Mouse (Mus musculus): ENCODE data around the gene Proca1. TPM values are rescaled to one million over a fixed set of nuclear protein-coding genes. Genes with fewer than 3 reads are reported as not detected.
A peak's percentile ranks its signal among the peaks of the same experiment; 100 is the strongest.

Gene Proca1
- polyA plus RNA-seq, 1 experiment from 2014 or later = 1.0 TPM

- 60% methylated on average over 23 of the region's 23 CpGs for WGBS
- peak overlapping the region; percentile 48 for H3K4me2 ChIP-seq
- 0 out of 2 replicates have a peak overlapping the region, but pooled peaks have one; percentile 44 for H3K9ac ChIP-seq (ENCODE audit: low read length)
- H3K4me1 ChIP-seq (ENCODE audit: control insufficient read depth, insufficient read depth, low read length) = peaks cover 5% of the 10 kb centered on the region; the same call in 1 of the 2 replicates
- H3K36me3 ChIP-seq (ENCODE audit: control insufficient read depth, insufficient read depth, low read length) = peaks cover 9% of the 10 kb centered on the region
- no peaks in the 10 kb centered on the region for H3K27me3 ChIP-seq (ENCODE audit: control insufficient read depth, insufficient read depth, low read length)
- H3K4me3 ChIP-seq (ENCODE audit: low read depth, low read length) = peak overlapping the region; percentile 32
- ATAC-seq (ENCODE audit: low FRiP score) = no peak
- no peaks in the 10 kb centered on the region for H3K9me3 ChIP-seq (ENCODE audit: control insufficient read depth, low read length)
- DNase-seq (ENCODE audit: low spot score, missing footprints) = no peak
- no peak overlapping the region for H3K27ac ChIP-seq (ENCODE audit: low read depth, low read length)
These were observed 2.1 kb downstream of the Proca1 start for GRCm38 (mm10) chr11:78195101-78195863.

GRCm38 (mm10) chr11:78202372-78202771 is 9.2 kb downstream of the Proca1 start:
- ATAC-seq (ENCODE audit: low FRiP score) = no peak
- 97% methylated on average over 3 of the region's 3 CpGs for WGBS
- no peaks in the 10 kb centered on the region for H3K9me3 ChIP-seq (ENCODE audit: control insufficient read depth, low read length)
- no peak overlapping the region for H3K27ac ChIP-seq (ENCODE audit: low read depth, low read length)
- no peak for DNase-seq (ENCODE audit: low spot score, missing footprints)
- no peak overlapping the region for H3K4me2 ChIP-seq
- no peak overlapping the region for H3K9ac ChIP-seq (ENCODE audit: low read length)
- H3K4me3 ChIP-seq (ENCODE audit: low read depth, low read length) = no peak overlapping the region
- H3K36me3 ChIP-seq (ENCODE audit: control insufficient read depth, insufficient read depth, low read length) = peaks cover 3% of the 10 kb centered on the region; the same call in 1 of the 2 replicates
- no peaks in the 10 kb centered on the region for H3K27me3 ChIP-seq (ENCODE audit: control insufficient read depth, insufficient read depth, low read length)
- no peaks in the 10 kb centered on the region for H3K4me1 ChIP-seq (ENCODE audit: control insufficient read depth, insufficient read depth, low read length)

- Histone ChIP-seq H3K4me1 (ENCODE audit: control insufficient read depth, insufficient read depth, low read length) (no peaks in the 10 kb centered on the region), H3K9me3 (ENCODE audit: control insufficient read depth, low read length) (no peaks in the 10 kb centered on the region), H3K27ac (ENCODE audit: low read depth, low read length) (no peak overlapping the region), H3K9ac (ENCODE audit: low read length) (no peak overlapping the region), H3K4me2 (no peak overlapping the region), H3K27me3 (ENCODE audit: control insufficient read depth, insufficient read depth, low read length) (no peaks in the 10 kb centered on the region), H3K36me3 (ENCODE audit: control insufficient read depth, insufficient read depth, low read length) (peaks cover 10% of the 10 kb centered on the region), H3K4me3 (ENCODE audit: low read depth, low read length) (no peak overlapping the region)
- 83% methylated on average over 6 of the region's 6 CpGs for WGBS
- no peak for DNase-seq (ENCODE audit: low spot score, missing footprints)
- no peak for ATAC-seq (ENCODE audit: low FRiP score)
These were observed 11.1 kb downstream of the Proca1 start for GRCm38 (mm10) chr11:78204287-78204686.

- Histone ChIP-seq H3K4me2 (no peak overlapping the region), H3K4me3 (ENCODE audit: low read depth, low read length) (no peak overlapping the region), H3K27ac (ENCODE audit: low read depth, low read length) (no peak overlapping the region), H3K9ac (ENCODE audit: low read length) (no peak overlapping the region), H3K4me1 (ENCODE audit: control insufficient read depth, insufficient read depth, low read length) (no peaks in the 10 kb centered on the region), H3K9me3 (ENCODE audit: control insufficient read depth, low read length) (no peaks in the 10 kb centered on the region), H3K36me3 (ENCODE audit: control insufficient read depth, insufficient read depth, low read length) (peaks cover 12% of the 10 kb centered on the region), H3K27me3 (ENCODE audit: control insufficient read depth, insufficient read depth, low read length) (no peaks in the 10 kb centered on the region)
- no peak for DNase-seq (ENCODE audit: low spot score, missing footprints)
- WGBS = 84% methylated on average over 13 of the region's 13 CpGs
- ATAC-seq (ENCODE audit: low FRiP score) = no peak
These were observed 12.4 kb downstream of the Proca1 start for GRCm38 (mm10) chr11:78205361-78206206.

GRCm38 (mm10) chr11:78207190-78207589 is 14.0 kb downstream of the Proca1 start:
- H3K9ac ChIP-seq (ENCODE audit: low read length) = no peak overlapping the region
- no peaks in the 10 kb centered on the region for H3K9me3 ChIP-seq (ENCODE audit: control insufficient read depth, low read length)
- ATAC-seq (ENCODE audit: low FRiP score) (no peak), DNase-seq (ENCODE audit: low spot score, missing footprints) (no peak)
- H3K4me3 ChIP-seq (ENCODE audit: low read depth, low read length) = no peak overlapping the region
- H3K4me1 ChIP-seq (ENCODE audit: control insufficient read depth, insufficient read depth, low read length) = no peaks in the 10 kb centered on the region
- peaks cover 17% of the 10 kb centered on the region for H3K36me3 ChIP-seq (ENCODE audit: control insufficient read depth, insufficient read depth, low read length)
- H3K4me2 ChIP-seq = no peak overlapping the region
- no peaks in the 10 kb centered on the region for H3K27me3 ChIP-seq (ENCODE audit: control insufficient read depth, insufficient read depth, low read length)
- WGBS = 87% methylated on average over 7 of the region's 7 CpGs
- no peak overlapping the region for H3K27ac ChIP-seq (ENCODE audit: low read depth, low read length)

- Histone ChIP-seq H3K27ac (ENCODE audit: low read depth, low read length) (no peak overlapping the region), H3K36me3 (ENCODE audit: control insufficient read depth, insufficient read depth, low read length) (peaks cover 25% of the 10 kb centered on the region), H3K9me3 (ENCODE audit: control insufficient read depth, low read length) (no peaks in the 10 kb centered on the region), H3K4me3 (ENCODE audit: low read depth, low read length) (no peak overlapping the region), H3K9ac (ENCODE audit: low read length) (no peak overlapping the region), H3K4me1 (ENCODE audit: control insufficient read depth, insufficient read depth, low read length) (no peaks in the 10 kb centered on the region), H3K4me2 (no peak overlapping the region), H3K27me3 (ENCODE audit: control insufficient read depth, insufficient read depth, low read length) (no peaks in the 10 kb centered on the region)
- DNase-seq (ENCODE audit: low spot score, missing footprints) (no peak), ATAC-seq (ENCODE audit: low FRiP score) (no peak)
- 93% methylated on average over 6 of the region's 6 CpGs for WGBS
These were observed 16.7 kb downstream of the Proca1 start for GRCm38 (mm10) chr11:78209886-78210285.

- Histone ChIP-seq H3K4me3 (ENCODE audit: low read depth, low read length) (no peak overlapping the region), H3K4me1 (ENCODE audit: control insufficient read depth, insufficient read depth, low read length) (no peaks in the 10 kb centered on the region), H3K9me3 (ENCODE audit: control insufficient read depth, low read length) (no peaks in the 10 kb centered on the region), H3K27me3 (ENCODE audit: control insufficient read depth, insufficient read depth, low read length) (no peaks in the 10 kb centered on the region), H3K36me3 (ENCODE audit: control insufficient read depth, insufficient read depth, low read length) (peaks cover 26% of the 10 kb centered on the region), H3K27ac (ENCODE audit: low read depth, low read length) (no peak overlapping the region), H3K9ac (ENCODE audit: low read length) (no peak overlapping the region), H3K4me2 (no peak overlapping the region)
- WGBS = 75% methylated on average over 7 of the region's 7 CpGs
- no peak for DNase-seq (ENCODE audit: low spot score, missing footprints)
- ATAC-seq (ENCODE audit: low FRiP score) = no peak
These were observed 17.4 kb downstream of the Proca1 start for GRCm38 (mm10) chr11:78210615-78211014.

GRCm38 (mm10) chr11:78211513-78211912 is 18.3 kb downstream of the Proca1 start:
- no peak overlapping the region for H3K9ac ChIP-seq (ENCODE audit: low read length)
- no peaks in the 10 kb centered on the region for H3K27me3 ChIP-seq (ENCODE audit: control insufficient read depth, insufficient read depth, low read length)
- H3K4me1 ChIP-seq (ENCODE audit: control insufficient read depth, insufficient read depth, low read length) = no peaks in the 10 kb centered on the region
- ATAC-seq (ENCODE audit: low FRiP score) (no peak), DNase-seq (ENCODE audit: low spot score, missing footprints) (no peak)
- WGBS = 94% methylated on average over 5 of the region's 5 CpGs
- no peak overlapping the region for H3K27ac ChIP-seq (ENCODE audit: low read depth, low read length)
- no peaks in the 10 kb centered on the region for H3K9me3 ChIP-seq (ENCODE audit: control insufficient read depth, low read length)
- no peak overlapping the region for H3K4me3 ChIP-seq (ENCODE audit: low read depth, low read length)
- H3K36me3 ChIP-seq (ENCODE audit: control insufficient read depth, insufficient read depth, low read length) = peaks cover 29% of the 10 kb centered on the region
- no peak overlapping the region for H3K4me2 ChIP-seq

Data from midbrain, embryonic 11.5 days (tissue).